Mouse (Mus musculus) forebrain, postnatal 0 days (tissue): ENCODE results near the gene Rgs3. TPM values are rescaled to one million over a fixed set of nuclear protein-coding genes. Genes with fewer than 3 reads are reported as not detected.

ENCODE experiments used
- ATAC-seq: fragments of 200-750 bp; cut with Nextera tagmentation; 2 replicates; pipeline ENCODE4 v1.8.0; 2017; ENCODE audit warnings: mild to moderate bottlenecking, moderate library complexity
- DNase-seq: peaks from one replicate; pipeline ENCODE4 v3.0.0-alpha.2; 2015
- H3K27ac ChIP-seq: fragments of 300-500 bp; sonication (generic); 2 replicates; pipeline ENCODE4 v1.5.1; 2014; ENCODE audit warnings: low read depth, mild to moderate bottlenecking, antibody characterized with exemption, low read length, moderate library complexity, mixed read lengths
- H3K27me3 ChIP-seq: fragments of 300-500 bp; sonication (generic); 2 replicates; pipeline ENCODE4 v1.6.1; 2014; ENCODE audit warnings: mild to moderate bottlenecking, low read length, mixed read lengths; ENCODE audit not compliant: insufficient read depth
- H3K36me3 ChIP-seq: fragments of 300-500 bp; sonication (generic); 2 replicates; pipeline ENCODE4 v1.6.1; 2014; ENCODE audit warnings: mild to moderate bottlenecking, moderate library complexity; ENCODE audit not compliant: insufficient read depth
- H3K4me1 ChIP-seq: fragments of 300-500 bp; sonication (generic); 2 replicates; pipeline ENCODE4 v1.6.1; 2014; ENCODE audit warnings: antibody characterized with exemption; ENCODE audit not compliant: insufficient read depth
- H3K4me2 ChIP-seq: fragments of 300-500 bp; sonication (generic); 2 replicates; pipeline ENCODE4 v1.6.1; 2014; ENCODE audit warnings: low read depth, mild to moderate bottlenecking, moderate library complexity
- H3K4me3 ChIP-seq: fragments of 300-500 bp; sonication (generic); 2 replicates; pipeline ENCODE4 v1.5.1; 2014; ENCODE audit warnings: low read depth, low read length, mixed read lengths
- H3K9ac ChIP-seq: fragments of 300-500 bp; sonication (generic); 2 replicates; pipeline ENCODE4 v1.6.1; 2014; ENCODE audit warnings: mild to moderate bottlenecking
- H3K9me3 ChIP-seq: fragments of 300-500 bp; sonication (generic); 2 replicates; pipeline ENCODE4 v1.6.1; 2016; ENCODE audit warnings: low read length
- CTCF ChIP-seq: sonication (generic); IDR thresholded peaks from 2 replicates; pipeline ENCODE4 v1.5.1; 2016; ENCODE audit warnings: antibody characterized with exemption, control low read depth, low read depth
- WGBS: fragments of 180-500 bp; shearing (Covaris S2); extraction: QIAGEN DNeasy Blood & Tissue Kit; methylation state at CpG from one replicate; pipeline ENCODE4 v1.1.7; 2014; 5-methylcytosine and 5-hydroxymethylcytosine counted together
- polyA plus RNA-seq: library from polyadenylated mRNA; unstranded; fragments of >200 nt; fragmentation: Nextera tagmentation; extraction: Ambion mirVana; gene quantifications from 2 replicates; pipeline ENCODE4 v1.2.1, GENCODE M21; 2015
- total RNA-seq: library from RNA; depleted of rRNA; stranded (reverse); fragments of >200 nt; gene quantifications from 2 replicates; pipeline ENCODE4 v1.2.3, GENCODE M21; 2014; rRNA removed

The Rgs3 gene
- total and polyA plus RNA-seq, 2 experiments from 2014 or later = 47.3 to 63.5 TPM

GRCm38 (mm10) chr4:62740282-62741054 is 180.8 kb downstream of the Rgs3 start:
- 81% methylated on average over 6 of the region's 6 CpGs for WGBS
- ATAC-seq (no peak), DNase-seq (no peak)
- H3K4me2 ChIP-seq = no peak overlapping the region
- no peak overlapping the region for H3K27ac ChIP-seq
- no peaks in the 10 kb centered on the region for H3K9me3 ChIP-seq
- no peak overlapping the region for H3K9ac ChIP-seq
- TF ChIP-seq CTCF = no peak
- 0 out of 2 replicates have a peak, but pooled peaks cover 4% of the 10 kb centered on the region for H3K4me1 ChIP-seq
- H3K36me3 ChIP-seq = no peaks in the 10 kb centered on the region
- no peaks in the 10 kb centered on the region for H3K27me3 ChIP-seq
- H3K4me3 ChIP-seq = no peak overlapping the region

DNA sequence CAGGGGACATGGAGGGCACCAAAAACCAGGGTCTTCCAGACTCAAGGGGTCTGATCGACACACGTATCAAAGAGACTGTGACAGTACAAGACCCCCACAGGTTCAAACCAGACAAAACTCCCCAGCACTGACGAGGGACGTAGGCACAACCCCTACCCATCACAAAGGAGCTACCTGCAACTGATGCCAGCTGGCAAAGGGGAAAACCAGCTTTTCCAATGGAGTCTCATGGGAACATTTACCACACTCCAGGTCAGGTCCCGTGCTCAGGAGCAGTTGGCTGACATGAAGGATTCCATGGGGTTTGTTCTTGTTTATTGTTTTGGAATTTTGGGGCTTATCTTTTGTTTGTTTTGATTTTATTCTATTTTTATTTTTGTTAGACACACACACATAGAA is 181.4 kb downstream of the Rgs3 start:
- no peak for TF ChIP-seq CTCF
- Histone ChIP-seq H3K27me3 (no peaks in the 10 kb centered on the region), H3K4me3 (no peak overlapping the region), H3K27ac (no peak overlapping the region), H3K9me3 (no peaks in the 10 kb centered on the region), H3K4me1 (0 out of 2 replicates have a peak, but pooled peaks cover 2% of the 10 kb centered on the region), H3K4me2 (no peak overlapping the region), H3K36me3 (no peaks in the 10 kb centered on the region), H3K9ac (no peak overlapping the region)
- ATAC-seq = no peak
- 61% methylated on average over 5 of the region's 5 CpGs for WGBS
- DNase-seq = no peak

DNA sequence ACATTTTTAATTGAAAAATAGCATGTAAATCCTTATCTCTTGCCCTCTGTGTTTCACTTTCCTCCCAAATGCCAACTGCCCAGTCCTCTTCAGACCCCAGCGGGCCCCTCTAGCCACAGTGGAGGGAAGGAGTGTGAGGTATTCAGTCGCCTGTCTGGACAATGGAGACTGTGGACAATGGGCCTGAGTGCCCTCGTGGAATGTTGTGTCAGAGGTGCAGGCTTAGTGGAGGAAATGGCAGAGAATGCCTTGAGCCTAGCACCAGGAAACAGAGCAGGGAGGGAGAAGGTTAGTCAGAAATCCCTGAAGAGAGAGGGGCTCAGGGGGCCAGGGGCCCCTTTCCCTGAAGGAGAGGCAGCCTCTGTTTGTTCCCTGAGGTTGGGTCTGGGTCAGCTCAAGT is 182.0 kb downstream of the Rgs3 start:
- H3K27me3 ChIP-seq = no peaks in the 10 kb centered on the region
- no peaks in the 10 kb centered on the region for H3K36me3 ChIP-seq
- WGBS = 15% methylated on average over 3 of the region's 3 CpGs
- no peak overlapping the region for H3K27ac ChIP-seq
- H3K4me1 ChIP-seq = no peaks in the 10 kb centered on the region
- no peak overlapping the region for H3K4me3 ChIP-seq
- H3K9ac ChIP-seq = no peak overlapping the region
- no peak for ATAC-seq
- no peak for DNase-seq
- TF ChIP-seq CTCF = no peak
- no peaks in the 10 kb centered on the region for H3K9me3 ChIP-seq
- no peak overlapping the region for H3K4me2 ChIP-seq

DNA sequence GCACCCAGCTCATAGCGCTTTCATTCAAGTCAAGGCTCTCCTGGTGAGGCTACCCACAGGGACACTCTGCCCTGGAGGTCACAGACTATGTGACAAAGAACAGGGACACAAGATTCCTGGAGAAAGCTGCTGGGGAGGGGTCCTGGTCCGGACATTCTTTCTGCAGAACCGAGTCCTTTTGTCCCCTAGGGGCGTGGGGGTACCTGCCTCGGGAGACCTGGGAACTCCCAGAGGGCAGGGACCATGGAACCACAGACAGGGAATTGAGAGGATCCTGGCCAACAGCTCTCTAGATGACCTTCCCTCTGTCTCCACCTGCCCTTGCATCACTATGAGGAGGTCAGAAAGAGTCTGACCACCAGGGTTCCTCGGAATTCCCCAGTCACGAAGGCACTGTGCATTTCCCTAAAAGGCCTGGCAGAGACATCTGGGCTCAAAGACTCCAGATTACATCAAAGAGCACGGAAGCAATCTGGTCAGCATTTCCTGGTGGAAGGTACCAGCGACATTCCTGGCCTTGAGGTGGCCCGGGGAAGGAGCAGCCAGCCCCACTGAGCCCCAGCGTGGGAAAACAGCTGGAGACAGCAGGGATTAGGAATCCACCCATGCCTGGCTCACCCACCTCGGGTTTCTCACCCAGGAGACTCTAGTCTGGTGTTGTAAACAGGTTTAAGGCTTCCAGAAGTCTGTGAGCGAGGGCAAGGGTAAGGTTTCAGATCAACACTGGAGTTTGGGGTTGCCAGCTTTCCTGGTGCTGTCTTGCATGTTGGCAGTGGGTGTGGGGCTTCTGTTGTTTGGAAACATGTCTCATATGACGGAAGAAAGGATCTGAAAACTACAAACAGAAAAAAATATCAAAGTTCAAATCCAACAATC is 183.5 kb downstream of the Rgs3 start:
- no peaks in the 10 kb centered on the region for H3K4me1 ChIP-seq
- H3K9ac ChIP-seq = no peak overlapping the region
- no peak overlapping the region for H3K27ac ChIP-seq
- H3K27me3 ChIP-seq = no peaks in the 10 kb centered on the region
- H3K4me2 ChIP-seq = no peak overlapping the region
- ATAC-seq (no peak), DNase-seq (no peak)
- H3K36me3 ChIP-seq = no peaks in the 10 kb centered on the region
- 68% methylated on average over 14 of the region's 14 CpGs for WGBS
- H3K4me3 ChIP-seq = no peak overlapping the region
- no peak for TF ChIP-seq CTCF
- H3K9me3 ChIP-seq = no peaks in the 10 kb centered on the region

DNA sequence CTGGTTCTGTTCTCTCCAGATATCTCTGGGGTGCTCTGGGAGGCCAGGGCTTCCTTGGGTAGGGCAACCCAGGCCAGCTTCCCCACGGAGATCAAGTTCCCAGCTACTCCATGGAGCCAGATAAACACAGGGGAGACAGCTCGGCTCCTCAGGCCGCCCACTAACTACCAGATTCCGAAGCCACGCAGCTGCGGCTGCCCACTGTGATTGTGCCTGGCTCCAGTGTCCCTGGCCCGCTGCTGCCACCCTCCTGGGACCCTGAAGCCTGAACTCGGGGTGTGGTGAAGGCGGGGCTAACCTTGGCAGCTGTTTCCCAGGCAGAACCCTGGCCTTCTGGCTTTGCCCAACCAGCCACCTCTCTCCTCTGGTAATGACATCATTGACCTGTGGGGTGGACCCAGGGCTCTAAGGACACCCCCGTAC is 184.9 kb downstream of the Rgs3 start:
- no peak overlapping the region for H3K27ac ChIP-seq
- WGBS = 55% methylated on average over 10 of the region's 10 CpGs
- H3K4me3 ChIP-seq = no peak overlapping the region
- H3K27me3 ChIP-seq = no peaks in the 10 kb centered on the region
- H3K36me3 ChIP-seq = no peaks in the 10 kb centered on the region
- H3K9ac ChIP-seq = no peak overlapping the region
- no peaks in the 10 kb centered on the region for H3K4me1 ChIP-seq
- ATAC-seq (no peak), DNase-seq (no peak)
- no peak overlapping the region for H3K4me2 ChIP-seq
- no peaks in the 10 kb centered on the region for H3K9me3 ChIP-seq
- TF ChIP-seq CTCF = no peak

DNA sequence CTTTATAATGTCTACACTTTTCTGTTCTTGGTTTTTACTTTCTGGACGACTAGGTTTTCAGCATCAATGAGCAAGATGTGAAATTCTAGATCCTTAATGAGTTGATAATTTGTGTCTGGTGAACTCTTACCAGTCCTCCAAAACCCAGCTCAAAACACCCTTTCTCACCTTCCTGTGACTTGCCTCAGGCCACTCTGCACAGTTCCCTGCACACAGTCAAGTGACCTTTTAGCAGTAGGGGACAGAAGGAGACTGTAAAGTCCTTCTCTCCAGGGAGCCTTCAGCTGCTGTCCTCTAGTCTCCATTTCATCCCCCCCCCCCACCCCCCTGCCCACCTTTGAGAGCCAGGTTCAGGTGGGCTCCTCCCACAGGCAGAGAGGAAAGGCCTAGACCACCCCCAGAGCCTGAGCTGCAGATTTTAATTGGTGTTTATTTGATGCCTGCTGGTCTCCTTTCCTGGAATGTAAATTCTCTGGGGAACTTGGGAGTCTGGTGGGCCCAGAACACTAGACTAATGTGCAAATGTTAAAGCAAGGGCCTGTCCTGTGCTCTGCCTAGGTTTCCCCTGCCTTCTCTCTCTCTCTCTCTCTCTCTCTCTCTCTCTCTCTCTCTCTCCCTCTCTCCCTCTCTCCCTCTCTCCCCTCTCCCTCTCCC is 185.5 kb downstream of the Rgs3 start:
- TF ChIP-seq CTCF = no peak
- Histone ChIP-seq H3K27me3 (no peaks in the 10 kb centered on the region), H3K36me3 (no peaks in the 10 kb centered on the region), H3K27ac (no peak overlapping the region), H3K4me1 (no peaks in the 10 kb centered on the region), H3K4me2 (no peak overlapping the region), H3K9ac (no peak overlapping the region), H3K9me3 (no peaks in the 10 kb centered on the region), H3K4me3 (no peak overlapping the region)
- ATAC-seq = no peak
- 27% methylated on average over 1 of the region's 1 CpGs for WGBS
- DNase-seq = no peak

Other genes starting within 250 kb of the Rgs3 start
- gene Fkbp15, start 199.3 kb upstream of the Rgs3 start, total RNA-seq = 34.0 and 43.3 TPM in 2 replicates
- 14.3 and 19.1 TPM in 2 replicates for gene Fkbp15, start 199.3 kb upstream of the Rgs3 start, polyA plus RNA-seq
- 15.2 and 16.2 TPM in 2 replicates for gene Slc31a1, start 199.1 kb upstream of the Rgs3 start, total RNA-seq
- 30.4 and 39.9 TPM in 2 replicates for gene Slc31a1, start 199.1 kb upstream of the Rgs3 start, polyA plus RNA-seq
- gene Cdc26, start 151.2 kb upstream of the Rgs3 start, total RNA-seq = 51.1 and 79.4 TPM in 2 replicates
- 81.7 and 85.1 TPM in 2 replicates for gene Cdc26, start 151.2 kb upstream of the Rgs3 start, polyA plus RNA-seq
- 17.2 and 20.2 TPM in 2 replicates for gene Prpf4, start 151.1 kb upstream of the Rgs3 start, total RNA-seq
- gene Prpf4, start 151.1 kb upstream of the Rgs3 start, polyA plus RNA-seq = 9.6 and 13.3 TPM in 2 replicates
- 1.3 TPM in 1 of 2 replicates, not detected in the other for gene Rnf183, start 124.6 kb upstream of the Rgs3 start, total RNA-seq
- gene Rnf183, start 124.6 kb upstream of the Rgs3 start, polyA plus RNA-seq = 0.31 and 0.43 TPM in 2 replicates
- gene Wdr31, start 89.0 kb upstream of the Rgs3 start, total RNA-seq = 6.8 and 9.5 TPM in 2 replicates
- 12.6 and 20.0 TPM in 2 replicates for gene Wdr31, start 89.0 kb upstream of the Rgs3 start, polyA plus RNA-seq
- gene Bspry, start 79.8 kb upstream of the Rgs3 start, total RNA-seq = 0.15 and 0.86 TPM in 2 replicates
- 0.31 and 0.51 TPM in 2 replicates for gene Bspry, start 79.8 kb upstream of the Rgs3 start, polyA plus RNA-seq
- 3.5 and 6.6 TPM in 2 replicates for gene Hdhd3, start 56.4 kb upstream of the Rgs3 start, total RNA-seq
- 4.4 and 4.6 TPM in 2 replicates for gene Hdhd3, start 56.4 kb upstream of the Rgs3 start, polyA plus RNA-seq
- gene Alad, start 39.9 kb upstream of the Rgs3 start, total RNA-seq = 35.8 and 37.6 TPM in 2 replicates
- gene Alad, start 39.9 kb upstream of the Rgs3 start, polyA plus RNA-seq = 74.7 and 74.9 TPM in 2 replicates
- gene Pole3, start 34.8 kb upstream of the Rgs3 start, total RNA-seq = 29.1 and 36.6 TPM in 2 replicates
- 52.2 and 68.3 TPM in 2 replicates for gene Pole3, start 34.8 kb upstream of the Rgs3 start, polyA plus RNA-seq
- 0.31 and 0.38 TPM in 2 replicates for gene 4933430I17Rik, start 34.5 kb upstream of the Rgs3 start, total RNA-seq
- gene 4933430I17Rik, start 34.5 kb upstream of the Rgs3 start, polyA plus RNA-seq = 0.50 and 0.72 TPM in 2 replicates